Comparison of ENCODE assay signal across 27 mouse cellular contexts in genomic region chr5:125482474-125482873, GRCm38 (mm10). TPM values are rescaled to one million over a fixed set of nuclear protein-coding genes. Genes with fewer than 3 reads are reported as not detected.
"Had no signal": no experiment of that assay in that cellular context is flagged by ENCODE, and none has a peak within 500 bp of the region (broad histone marks: within the 10 kb centered on the region; RNA-seq: fewer than 3 reads in every experiment).

No protein-coding gene starts in this region.

- H3K27me3 ChIP-seq: heart, embryonic 13.5 days; heart, embryonic 15.5 days; hindbrain, embryonic 13.5 days; hindbrain, embryonic 15.5 days; kidney, embryonic 15.5 days; limb, embryonic 12.5 days; liver, embryonic 13.5 days had no signal

- H3K9me3 ChIP-seq: heart, embryonic 13.5 days; heart, embryonic 15.5 days; hindbrain, embryonic 13.5 days; hindbrain, embryonic 15.5 days; kidney, embryonic 15.5 days; limb, embryonic 10.5 days; limb, embryonic 12.5 days; liver, embryonic 13.5 days had no signal

- H3K27ac ChIP-seq: heart, embryonic 13.5 days; heart, embryonic 15.5 days; hindbrain, embryonic 13.5 days; hindbrain, embryonic 15.5 days; hindbrain, postnatal 0 days; kidney, embryonic 15.5 days; kidney, postnatal 0 days; left cerebral cortex, adult 2 months; limb, embryonic 10.5 days; limb, embryonic 12.5 days had no signal

- H3K9ac ChIP-seq: heart, embryonic 13.5 days; heart, embryonic 15.5 days; hindbrain, embryonic 13.5 days; hindbrain, embryonic 15.5 days; kidney, embryonic 15.5 days; limb, embryonic 12.5 days; liver, embryonic 13.5 days had no signal

- ATAC-seq: hindbrain, postnatal 0 days; intestine, embryonic 16.5 days had no signal

- H3K4me3 ChIP-seq: heart, embryonic 13.5 days; heart, embryonic 15.5 days; hindbrain, embryonic 13.5 days; hindbrain, embryonic 15.5 days; kidney, embryonic 15.5 days; left cerebral cortex, adult 2 months; limb, embryonic 10.5 days; limb, embryonic 12.5 days; liver, embryonic 13.5 days had no signal

- DNase-seq: gastrocnemius, postnatal 14 days; gastrocnemius, postnatal 36 days; heart, adult 18-20 months; heart, postnatal 14 days; heart, postnatal 36 days; kidney, adult 11 months; kidney, adult 2 months; kidney, adult 9 months; kidney, postnatal 14 days; kidney, postnatal 36 days; layer of hippocampus, adult 9-11 months; layer of hippocampus, postnatal 36 days; liver; liver, embryonic 13.5 days had no signal

- H3K4me1 ChIP-seq: heart, embryonic 15.5 days had no signal

- H3K4me2 ChIP-seq: heart, embryonic 11.5 days; heart, embryonic 13.5 days; heart, embryonic 15.5 days; hindbrain, embryonic 13.5 days; hindbrain, embryonic 15.5 days; kidney, embryonic 15.5 days; limb, embryonic 12.5 days; liver, embryonic 13.5 days had no signal

RNA-seq across cellular contexts. Expression of gene Tmem132b, which starts 49.1 kb away (rescaled TPM):
- total RNA-seq: heart, adult 18-20 months; heart, postnatal 14 days; heart, postnatal 36 days had no signal
- polyA plus RNA-seq: heart, embryonic 15.5 days; heart, postnatal 0 days; kidney, adult 2 months had no signal
